Mouse (Mus musculus) lung, adult 2 months (tissue): ENCODE results near the gene Nsdhl.

Experiments used
- CTCF ChIP-seq: fragments of 200-500 bp; IDR thresholded peaks from 2 replicates; pipeline ENCODE4 v1.5.1; 2011; ENCODE audit warnings: mild to moderate bottlenecking, low read length, control low read depth; ENCODE audit not compliant: insufficient read depth
- POLR2A ChIP-seq: fragments of 200-500 bp; IDR thresholded peaks from 2 replicates; pipeline ENCODE4 v1.6.1; 2011; ENCODE audit warnings: low read depth, mild to moderate bottlenecking, control low read depth, low read length, borderline replicate concordance; ENCODE audit errors: extremely low read depth

- TF ChIP-seq CTCF (no peak), POLR2A (no peak)
Observed at GRCm38 (mm10) chrX:72960431-72960830, 42.1 kb downstream of the Nsdhl start.
